Mouse (Mus musculus): ENCODE measurements at regions not wholly inside any gene's neighbourhood (a gene's known extent, or its start where the extent isn't known, plus 50 kb on each side); places are given as distances from the start of the nearest gene placed in this dataset.
A peak's percentile ranks its signal among the peaks of the same experiment; 100 is the strongest.

GRCm38 (mm10) chr1:59414401-59415210, 67.6 kb upstream of the Fzd7 start:
- H3K4me3 ChIP-seq = no peak overlapping the region
- H3K27me3 ChIP-seq (ENCODE audit: control insufficient read depth, insufficient read depth, insufficient read length) = no peaks in the 10 kb centered on the region
- no peak for TF ChIP-seq TCF3 (IDR thresholded peaks at IDR 0.05; ENCODE audit: insufficient read length, low read depth)
- no peak for TF ChIP-seq MYOD1 (IDR thresholded peaks at IDR 0.05; ENCODE audit: control insufficient read depth in 1 of 3, insufficient read length in 2 of 3, low read depth in 2 of 3)
- no peak for TF ChIP-seq CEBPB (IDR thresholded peaks at IDR 0.05; ENCODE audit: insufficient read depth, poor library complexity, severe bottlenecking)
- no peak for TF ChIP-seq USF1 (IDR thresholded peaks at IDR 0.05; ENCODE audit: low read depth)
- no peak for TF ChIP-seq SRF (IDR thresholded peaks at IDR 0.05; ENCODE audit: control insufficient read depth, insufficient read length, low read depth)
- TF ChIP-seq E2F4 (IDR thresholded peaks at IDR 0.05; ENCODE audit: insufficient read depth) = no peak
- TF ChIP-seq TCF12 (IDR thresholded peaks at IDR 0.05; ENCODE audit: insufficient read depth, poor library complexity, severe bottlenecking) = no peak
- TF ChIP-seq POLR2A (IDR thresholded peaks at IDR 0.05; ENCODE audit: insufficient read length, low read depth) = no peak
- no peak for TF ChIP-seq REST (IDR thresholded peaks at IDR 0.05; ENCODE audit: insufficient read depth, insufficient read length)
- TF ChIP-seq MYOG (IDR thresholded peaks at IDR 0.05; ENCODE audit: control insufficient read depth in 1 of 3, insufficient read depth in 1 of 3, insufficient read length in 2 of 3, low read depth in 2 of 3) = no peak
- TF ChIP-seq POLR2AphosphoS2 (IDR thresholded peaks at IDR 0.05; ENCODE audit: insufficient read length, low read depth) = no peak
- TF ChIP-seq MAX (IDR thresholded peaks at IDR 0.05; ENCODE audit: low read depth) = no peak
- H3ac ChIP-seq (ENCODE audit: control insufficient read depth, insufficient read length) = no peak overlapping the region
- H3K79me2 ChIP-seq (ENCODE audit: control insufficient read depth, insufficient read depth) = no peaks in the 10 kb centered on the region
- H3K4me2 ChIP-seq (ENCODE audit: low read depth) = no peak overlapping the region
- no peaks in the 10 kb centered on the region for H3K36me3 ChIP-seq (ENCODE audit: control insufficient read depth, insufficient read depth)

- Histone ChIP-seq H3K4me2 (ENCODE audit: low read depth) (peak overlapping the region; percentile 3), H3K4me3 (no peak overlapping the region), H3K27me3 (ENCODE audit: control insufficient read depth, insufficient read depth, insufficient read length) (no peaks in the 10 kb centered on the region), H3K36me3 (ENCODE audit: control insufficient read depth, insufficient read depth) (no peaks in the 10 kb centered on the region), H3ac (ENCODE audit: control insufficient read depth, insufficient read length) (no peak overlapping the region), H3K79me2 (ENCODE audit: control insufficient read depth, insufficient read depth) (no peaks in the 10 kb centered on the region)
- TF ChIP-seq REST (IDR thresholded peaks at IDR 0.05; ENCODE audit: insufficient read depth, insufficient read length) (no peak), TCF3 (IDR thresholded peaks at IDR 0.05; ENCODE audit: insufficient read length, low read depth) (no peak), MYOG (IDR thresholded peaks at IDR 0.05; ENCODE audit: control insufficient read depth in 1 of 3, insufficient read depth in 1 of 3, insufficient read length in 2 of 3, low read depth in 2 of 3) (no peak), POLR2A (IDR thresholded peaks at IDR 0.05; ENCODE audit: insufficient read length, low read depth) (no peak), MAX (IDR thresholded peaks at IDR 0.05; ENCODE audit: low read depth) (no peak), E2F4 (IDR thresholded peaks at IDR 0.05; ENCODE audit: insufficient read depth) (no peak), POLR2AphosphoS2 (IDR thresholded peaks at IDR 0.05; ENCODE audit: insufficient read length, low read depth) (no peak), TCF12 (IDR thresholded peaks at IDR 0.05; ENCODE audit: insufficient read depth, poor library complexity, severe bottlenecking) (no peak), CEBPB (IDR thresholded peaks at IDR 0.05; ENCODE audit: insufficient read depth, poor library complexity, severe bottlenecking) (no peak), MYOD1 (IDR thresholded peaks at IDR 0.05; ENCODE audit: control insufficient read depth in 1 of 3, insufficient read length in 2 of 3, low read depth in 2 of 3) (no peak)
These were observed 66.4 kb upstream of the Fzd7 start for GRCm38 (mm10) chr1:59415733-59416312.

GRCm38 (mm10) chr1:59417317-59417716, 64.9 kb upstream of the Fzd7 start:
- Histone ChIP-seq H3K79me2 (ENCODE audit: control insufficient read depth, insufficient read depth) (no peaks in the 10 kb centered on the region), H3K27me3 (ENCODE audit: control insufficient read depth, insufficient read depth, insufficient read length) (no peaks in the 10 kb centered on the region), H3K4me2 (ENCODE audit: low read depth) (peak overlapping the region; percentile 48), H3K4me3 (no peak overlapping the region), H3ac (ENCODE audit: control insufficient read depth, insufficient read length) (no peak overlapping the region), H3K36me3 (ENCODE audit: control insufficient read depth, insufficient read depth) (no peaks in the 10 kb centered on the region)
- TF ChIP-seq MYOD1 (IDR thresholded peaks at IDR 0.05; ENCODE audit: control insufficient read depth in 1 of 3, insufficient read length in 2 of 3, low read depth in 2 of 3) (no peak), USF1 (IDR thresholded peaks at IDR 0.05; ENCODE audit: low read depth) (no peak), E2F4 (IDR thresholded peaks at IDR 0.05; ENCODE audit: insufficient read depth) (no peak), MAX (IDR thresholded peaks at IDR 0.05; ENCODE audit: low read depth) (no peak), TCF12 (IDR thresholded peaks at IDR 0.05; ENCODE audit: insufficient read depth, poor library complexity, severe bottlenecking) (no peak), POLR2A (IDR thresholded peaks at IDR 0.05; ENCODE audit: insufficient read length, low read depth) (no peak), REST (IDR thresholded peaks at IDR 0.05; ENCODE audit: insufficient read depth, insufficient read length) (no peak)

GRCm38 (mm10) chr1:59417962-59418361, 64.3 kb upstream of the Fzd7 start:
- Histone ChIP-seq H3K36me3 (ENCODE audit: control insufficient read depth, insufficient read depth) (no peaks in the 10 kb centered on the region), H3K27me3 (ENCODE audit: control insufficient read depth, insufficient read depth, insufficient read length) (no peaks in the 10 kb centered on the region), H3K4me2 (ENCODE audit: low read depth) (peak overlapping the region; percentile 47), H3K4me3 (no peak overlapping the region), H3ac (ENCODE audit: control insufficient read depth, insufficient read length) (no peak overlapping the region), H3K79me2 (ENCODE audit: control insufficient read depth, insufficient read depth) (no peaks in the 10 kb centered on the region)
- TF ChIP-seq MYOG (IDR thresholded peaks at IDR 0.05; ENCODE audit: control insufficient read depth in 1 of 3, insufficient read depth in 1 of 3, insufficient read length in 2 of 3, low read depth in 2 of 3) = peak; percentile 69 to 96 (median 70)
- peak; percentile 49 to 92 (median 70) for TF ChIP-seq MYOD1 (IDR thresholded peaks at IDR 0.05; ENCODE audit: control insufficient read depth in 1 of 3, insufficient read length in 2 of 3, low read depth in 2 of 3)
- TF ChIP-seq TCF3 (IDR thresholded peaks at IDR 0.05; ENCODE audit: insufficient read length, low read depth) = peak; percentile 77
- peak; percentile 84 for TF ChIP-seq TCF12 (IDR thresholded peaks at IDR 0.05; ENCODE audit: insufficient read depth, poor library complexity, severe bottlenecking)
- no peak for TF ChIP-seq USF1 (IDR thresholded peaks at IDR 0.05; ENCODE audit: low read depth)

Measured in myocyte (in vitro differentiated cells).